Mouse (Mus musculus): ENCODE data around the gene Pnpla8. TPM values are rescaled to one million over a fixed set of nuclear protein-coding genes. Genes with fewer than 3 reads are reported as not detected.

Gene Pnpla8
- polyA plus RNA-seq, 1 experiment from 2014 or later = 73.3 TPM

- Histone ChIP-seq H3K27ac (ENCODE audit: low read depth, low read length) (no peak overlapping the region), H3K4me2 (replicated peaks; ENCODE audit: low read depth, low read length) (no peak overlapping the region), H3K36me3 (ENCODE audit: control insufficient read depth, insufficient read depth, low read length) (peaks cover 7% of the 10 kb centered on the region; the same call in 1 of the 2 replicates), H3K9ac (ENCODE audit: low read depth, low read length) (no peak overlapping the region), H3K4me3 (ENCODE audit: low read length) (no peak overlapping the region), H3K27me3 (ENCODE audit: control insufficient read depth, insufficient read depth, low read length) (no peaks in the 10 kb centered on the region), H3K9me3 (ENCODE audit: control insufficient read depth, low read length) (no peaks in the 10 kb centered on the region), H3K4me1 (ENCODE audit: control insufficient read depth, insufficient read depth, low read length) (no peaks in the 10 kb centered on the region)
- ATAC-seq (ENCODE audit: low FRiP score, low TSS enrichment) = peak; percentile 39; the same call in 1 of the 2 replicates
Observed at GRCm38 (mm10) chr12:44292281-44292680, 71.1 kb downstream of the Pnpla8 start.

- ATAC-seq (ENCODE audit: low FRiP score, low TSS enrichment) = no peak
Observed at GRCm38 (mm10) chr12:44300793-44301192, 79.6 kb downstream of the Pnpla8 start.

GRCm38 (mm10) chr12:44304012-44304411 is 82.8 kb downstream of the Pnpla8 start:
- Histone ChIP-seq H3K27me3 (ENCODE audit: control insufficient read depth, insufficient read depth, low read length) (no peaks in the 10 kb centered on the region), H3K9ac (ENCODE audit: low read depth, low read length) (no peak overlapping the region), H3K36me3 (ENCODE audit: control insufficient read depth, insufficient read depth, low read length) (peaks cover 11% of the 10 kb centered on the region; the same call in 1 of the 2 replicates), H3K9me3 (ENCODE audit: control insufficient read depth, low read length) (no peaks in the 10 kb centered on the region), H3K27ac (ENCODE audit: low read depth, low read length) (no peak overlapping the region), H3K4me2 (replicated peaks; ENCODE audit: low read depth, low read length) (no peak overlapping the region), H3K4me3 (ENCODE audit: low read length) (no peak overlapping the region), H3K4me1 (ENCODE audit: control insufficient read depth, insufficient read depth, low read length) (no peaks in the 10 kb centered on the region)
- 79% methylated on average over 1 of the region's 1 CpGs for WGBS
- ATAC-seq (ENCODE audit: low FRiP score, low TSS enrichment) = no peak

More at GRCm38 (mm10) chr12:44300793-44301192, 79.6 kb downstream of the Pnpla8 start:
- no peaks in the 10 kb centered on the region for H3K27me3 ChIP-seq (ENCODE audit: control insufficient read depth, insufficient read depth, low read length)
- no peaks in the 10 kb centered on the region for H3K9me3 ChIP-seq (ENCODE audit: control insufficient read depth, low read length)
- no peak overlapping the region for H3K4me3 ChIP-seq (ENCODE audit: low read length)
- peaks cover 4% of the 10 kb centered on the region; the same call in 1 of the 2 replicates for H3K36me3 ChIP-seq (ENCODE audit: control insufficient read depth, insufficient read depth, low read length)
- no peak overlapping the region for H3K27ac ChIP-seq (ENCODE audit: low read depth, low read length)
- H3K4me1 ChIP-seq (ENCODE audit: control insufficient read depth, insufficient read depth, low read length) = no peaks in the 10 kb centered on the region
- no peak overlapping the region for H3K4me2 ChIP-seq (replicated peaks; ENCODE audit: low read depth, low read length)
- no peak overlapping the region for H3K9ac ChIP-seq (ENCODE audit: low read depth, low read length)

- Histone ChIP-seq H3K9ac (ENCODE audit: low read depth, low read length) (no peak overlapping the region), H3K36me3 (ENCODE audit: control insufficient read depth, insufficient read depth, low read length) (peaks cover 11% of the 10 kb centered on the region; the same call in 1 of the 2 replicates), H3K27me3 (ENCODE audit: control insufficient read depth, insufficient read depth, low read length) (no peaks in the 10 kb centered on the region), H3K27ac (ENCODE audit: low read depth, low read length) (no peak overlapping the region), H3K4me1 (ENCODE audit: control insufficient read depth, insufficient read depth, low read length) (no peaks in the 10 kb centered on the region), H3K4me3 (ENCODE audit: low read length) (no peak overlapping the region), H3K4me2 (replicated peaks; ENCODE audit: low read depth, low read length) (no peak overlapping the region), H3K9me3 (ENCODE audit: control insufficient read depth, low read length) (no peaks in the 10 kb centered on the region)
- 0 out of 2 replicates have a peak, but pooled peaks have one; percentile 52 for ATAC-seq (ENCODE audit: low FRiP score, low TSS enrichment)
- WGBS = 18% methylated on average over 5 of the region's 5 CpGs
Observed at GRCm38 (mm10) chr12:44304869-44305268, 83.7 kb downstream of the Pnpla8 start.

GRCm38 (mm10) chr12:44308221-44308620 is 87.1 kb downstream of the Pnpla8 start:
- H3K4me1 ChIP-seq (ENCODE audit: control insufficient read depth, insufficient read depth, low read length) = no peaks in the 10 kb centered on the region
- ATAC-seq (ENCODE audit: low FRiP score, low TSS enrichment) = no peak
- no peaks in the 10 kb centered on the region for H3K27me3 ChIP-seq (ENCODE audit: control insufficient read depth, insufficient read depth, low read length)
- H3K9me3 ChIP-seq (ENCODE audit: control insufficient read depth, low read length) = no peaks in the 10 kb centered on the region
- no peak overlapping the region for H3K4me3 ChIP-seq (ENCODE audit: low read length)
- peaks cover 18% of the 10 kb centered on the region; the same call in 1 of the 2 replicates for H3K36me3 ChIP-seq (ENCODE audit: control insufficient read depth, insufficient read depth, low read length)
- no peak overlapping the region for H3K27ac ChIP-seq (ENCODE audit: low read depth, low read length)
- no peak overlapping the region for H3K9ac ChIP-seq (ENCODE audit: low read depth, low read length)
- no peak overlapping the region for H3K4me2 ChIP-seq (replicated peaks; ENCODE audit: low read depth, low read length)
- WGBS = 75% methylated on average over 3 of the region's 3 CpGs

- H3K9ac ChIP-seq (ENCODE audit: low read depth, low read length) = no peak overlapping the region
- H3K27me3 ChIP-seq (ENCODE audit: control insufficient read depth, insufficient read depth, low read length) = no peaks in the 10 kb centered on the region
- no peak overlapping the region for H3K27ac ChIP-seq (ENCODE audit: low read depth, low read length)
- WGBS = 72% methylated on average over 2 of the region's 2 CpGs
- H3K36me3 ChIP-seq (ENCODE audit: control insufficient read depth, insufficient read depth, low read length) = peaks cover 9% of the 10 kb centered on the region; the same call in 1 of the 2 replicates
- no peak for ATAC-seq (ENCODE audit: low FRiP score, low TSS enrichment)
- no peaks in the 10 kb centered on the region for H3K4me1 ChIP-seq (ENCODE audit: control insufficient read depth, insufficient read depth, low read length)
- no peak overlapping the region for H3K4me2 ChIP-seq (replicated peaks; ENCODE audit: low read depth, low read length)
- H3K9me3 ChIP-seq (ENCODE audit: control insufficient read depth, low read length) = no peaks in the 10 kb centered on the region
- H3K4me3 ChIP-seq (ENCODE audit: low read length) = no peak overlapping the region
Observed at GRCm38 (mm10) chr12:44315212-44315611, 94.0 kb downstream of the Pnpla8 start.

GRCm38 (mm10) chr12:44325091-44325490 is 103.9 kb downstream of the Pnpla8 start:
- no peak for ATAC-seq (ENCODE audit: low FRiP score, low TSS enrichment)
- H3K4me3 ChIP-seq (ENCODE audit: low read length) = no peak overlapping the region
- no peaks in the 10 kb centered on the region for H3K36me3 ChIP-seq (ENCODE audit: control insufficient read depth, insufficient read depth, low read length)
- H3K9ac ChIP-seq (ENCODE audit: low read depth, low read length) = no peak overlapping the region
- H3K27me3 ChIP-seq (ENCODE audit: control insufficient read depth, insufficient read depth, low read length) = 0 out of 2 replicates have a peak, but pooled peaks cover 3% of the 10 kb centered on the region
- no peak overlapping the region for H3K4me2 ChIP-seq (replicated peaks; ENCODE audit: low read depth, low read length)
- H3K4me1 ChIP-seq (ENCODE audit: control insufficient read depth, insufficient read depth, low read length) = peaks cover 11% of the 10 kb centered on the region; the same call in 1 of the 2 replicates
- no peak overlapping the region for H3K27ac ChIP-seq (ENCODE audit: low read depth, low read length)
- H3K9me3 ChIP-seq (ENCODE audit: control insufficient read depth, low read length) = no peaks in the 10 kb centered on the region

- no peak overlapping the region for H3K9ac ChIP-seq (ENCODE audit: low read depth, low read length)
- ATAC-seq (ENCODE audit: low FRiP score, low TSS enrichment) = no peak
- peaks cover 7% of the 10 kb centered on the region for H3K27me3 ChIP-seq (ENCODE audit: control insufficient read depth, insufficient read depth, low read length)
- WGBS = 34% methylated on average over 6 of the region's 6 CpGs
- no peak overlapping the region for H3K4me2 ChIP-seq (replicated peaks; ENCODE audit: low read depth, low read length)
- peaks cover 15% of the 10 kb centered on the region; the same call in 1 of the 2 replicates for H3K4me1 ChIP-seq (ENCODE audit: control insufficient read depth, insufficient read depth, low read length)
- no peak overlapping the region for H3K27ac ChIP-seq (ENCODE audit: low read depth, low read length)
- no peaks in the 10 kb centered on the region for H3K36me3 ChIP-seq (ENCODE audit: control insufficient read depth, insufficient read depth, low read length)
- H3K4me3 ChIP-seq (ENCODE audit: low read length) = no peak overlapping the region
- no peaks in the 10 kb centered on the region for H3K9me3 ChIP-seq (ENCODE audit: control insufficient read depth, low read length)
Observed at GRCm38 (mm10) chr12:44327452-44327851, 106.3 kb downstream of the Pnpla8 start.

- WGBS = 3% methylated on average over 69 of the region's 74 CpGs
- Histone ChIP-seq H3K27ac (ENCODE audit: low read depth, low read length) (no peak within 1 kb of the TSS), H3K9ac (ENCODE audit: low read depth, low read length) (peak within 1 kb of the TSS; percentile 56), H3K27me3 (ENCODE audit: control insufficient read depth, insufficient read depth, low read length) (peaks cover 7% of the 10 kb centered on the region), H3K4me3 (ENCODE audit: low read length) (peak within 1 kb of the TSS; percentile 62), H3K4me1 (ENCODE audit: control insufficient read depth, insufficient read depth, low read length) (peaks cover 15% of the 10 kb centered on the region; the same call in 1 of the 2 replicates), H3K9me3 (ENCODE audit: control insufficient read depth, low read length) (no peaks in the 10 kb centered on the region), H3K36me3 (ENCODE audit: control insufficient read depth, insufficient read depth, low read length) (no peaks in the 10 kb centered on the region), H3K4me2 (replicated peaks; ENCODE audit: low read depth, low read length) (peak within 1 kb of the TSS; percentile 98)
- peak; percentile 68 for ATAC-seq (ENCODE audit: low FRiP score, low TSS enrichment)
Observed at GRCm38 (mm10) chr12:44328381-44329315, 107.5 kb downstream of the Pnpla8 start, which contains the start of gene Nrcam. Gene Nrcam (plus strand): TSS chr12:44328885.
